Mouse (Mus musculus) skeletal muscle tissue, postnatal 0 days (tissue): ENCODE results near the gene Vmn1r172. TPM values are rescaled to one million over a fixed set of nuclear protein-coding genes. Genes with fewer than 3 reads are reported as not detected.

Experiments used
- polyA plus RNA-seq: library from polyadenylated mRNA; unstranded; fragments of >200 nt; fragmentation: Nextera tagmentation; extraction: Ambion mirVana; gene quantifications from 2 replicates; pipeline ENCODE4 v1.2.1, GENCODE M21; 2015

Gene Vmn1r172
- polyA plus RNA-seq = not detected in 2 replicates

DNA sequence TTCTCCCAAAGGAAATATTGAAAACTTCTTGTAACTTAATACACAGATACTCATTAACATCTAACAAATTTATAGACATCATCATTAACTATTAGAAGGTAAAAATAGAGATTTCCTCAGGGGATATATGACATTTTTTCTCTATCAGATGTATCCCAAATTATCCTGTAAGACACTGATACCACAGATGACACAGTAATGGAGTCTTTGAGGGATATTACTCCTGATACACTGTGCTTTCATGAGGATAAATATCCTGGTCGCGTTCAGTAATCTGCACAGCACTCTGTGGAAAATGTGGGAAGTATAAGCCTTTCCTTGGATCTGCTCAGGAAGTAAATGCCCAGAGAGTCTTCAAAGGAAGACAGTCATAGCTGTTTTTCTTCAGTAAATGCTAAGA is at the start of gene Vmn1r172:
Gene Vmn1r172, plus strand, starts transcription at position 301 of the 400 bp plus-strand sequence.

DNA sequence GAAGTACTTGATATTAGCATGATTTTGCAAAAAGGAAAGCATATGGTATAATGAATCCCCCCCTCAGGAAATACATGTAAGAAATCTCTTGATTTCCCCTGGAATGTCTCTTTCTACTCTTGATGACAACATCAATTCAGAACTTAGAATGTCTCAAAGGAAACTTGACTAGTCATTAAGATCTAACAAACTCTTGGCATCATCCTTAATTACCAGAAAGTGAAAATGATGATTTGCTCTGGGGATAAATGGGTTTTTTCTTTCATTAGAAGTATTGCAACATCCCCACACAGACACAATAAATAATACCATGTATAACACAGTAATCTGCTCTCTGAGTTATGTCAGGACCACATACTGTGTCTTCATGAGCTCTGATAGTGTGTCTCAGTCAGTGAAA is 27.7 kb upstream of the Vmn1r172 start, which contains the start of gene Vmn1r171:
Gene Vmn1r171, plus strand, starts transcription at position 301 of the 400 bp plus-strand sequence.

DNA sequence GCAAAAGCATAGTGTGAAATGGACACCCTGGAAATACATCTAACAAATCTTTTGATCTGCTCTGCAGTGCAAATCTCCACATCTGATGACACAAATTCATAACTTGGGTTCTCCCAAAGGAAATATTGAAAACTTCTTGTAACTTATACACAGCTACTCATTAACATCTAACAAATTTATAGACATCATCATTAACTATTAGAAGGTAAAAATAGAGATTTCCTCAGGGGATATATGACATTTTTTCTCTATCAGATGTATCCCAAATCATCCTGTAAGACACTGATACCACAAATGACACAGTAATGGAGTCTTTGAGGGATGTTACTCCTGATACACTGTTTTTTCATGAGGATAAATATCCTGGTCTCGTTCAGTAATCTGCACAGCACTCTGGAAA is 42.3 kb downstream of the Vmn1r172 start, which contains the start of gene Vmn1r173:
Gene Vmn1r173, plus strand, starts transcription at position 301 of the 400 bp plus-strand sequence.

Other genes with a start within 250 kb of the Vmn1r172 start
- not detected in 2 replicates for gene Vmn1r167, start 151.1 kb upstream of the Vmn1r172 start, polyA plus RNA-seq
- not detected in 2 replicates for gene Vmn1r168, start 118.6 kb upstream of the Vmn1r172 start, polyA plus RNA-seq
- not detected in 2 replicates for gene Vmn1r169, start 82.8 kb upstream of the Vmn1r172 start, polyA plus RNA-seq
- gene Vmn1r170, start 52.1 kb upstream of the Vmn1r172 start, polyA plus RNA-seq = not detected in 2 replicates
- not detected in 2 replicates for gene Vmn1r171, start 27.6 kb upstream of the Vmn1r172 start, polyA plus RNA-seq
- not detected in 2 replicates for gene Vmn1r173, start 42.4 kb downstream of the Vmn1r172 start, polyA plus RNA-seq
- not detected in 2 replicates for gene Vmn1r174, start 94.0 kb downstream of the Vmn1r172 start, polyA plus RNA-seq
- gene Vmn1r175, start 152.3 kb downstream of the Vmn1r172 start, polyA plus RNA-seq = not detected in 2 replicates
- gene Vmn1r176, start 179.1 kb downstream of the Vmn1r172 start, polyA plus RNA-seq = not detected in 2 replicates
- gene Vmn1r177, start 208.1 kb downstream of the Vmn1r172 start, polyA plus RNA-seq = not detected in 2 replicates
- gene Vmn1r178, start 233.7 kb downstream of the Vmn1r172 start, polyA plus RNA-seq = not detected in 2 replicates